Mouse (Mus musculus): ENCODE results near the gene Fgf7. TPM values are rescaled to one million over a fixed set of nuclear protein-coding genes. Genes with fewer than 3 reads are reported as not detected.

Fgf7 gene
- polyA plus RNA-seq, 1 experiment from 2014 or later: 0.11 TPM

GRCm38 (mm10) chr2:126084326-126084725 is 49.9 kb downstream of the Fgf7 start:
- WGBS (ENCODE audit: missing documents): 98% methylated on average over 3 of the region's 3 CpGs
- H3K27ac ChIP-seq: no peak overlapping the region
- H3K79me2 ChIP-seq (ENCODE audit: inconsistent target): no peaks in the 10 kb centered on the region
- H3K4me3 ChIP-seq (ENCODE audit: inconsistent target): no peak overlapping the region
- no peaks in the 10 kb centered on the region for H3K36me3 ChIP-seq (ENCODE audit: inconsistent target)

- WGBS (ENCODE audit: missing documents): 76% methylated on average over 8 of the region's 8 CpGs
- Histone ChIP-seq H3K79me2 (ENCODE audit: inconsistent target) (no peaks in the 10 kb centered on the region), H3K4me3 (ENCODE audit: inconsistent target) (no peak overlapping the region), H3K36me3 (ENCODE audit: inconsistent target) (no peaks in the 10 kb centered on the region), H3K27ac (no peak overlapping the region)
These were observed 51.7 kb downstream of the Fgf7 start for GRCm38 (mm10) chr2:126086187-126086586.

GRCm38 (mm10) chr2:126090432-126090831 is 56.0 kb downstream of the Fgf7 start:
- 83% methylated on average over 5 of the region's 5 CpGs for WGBS (ENCODE audit: missing documents)
- H3K79me2 ChIP-seq (ENCODE audit: inconsistent target): no peaks in the 10 kb centered on the region
- no peaks in the 10 kb centered on the region for H3K36me3 ChIP-seq (ENCODE audit: inconsistent target)

GRCm38 (mm10) chr2:126094616-126095015 is 60.2 kb downstream of the Fgf7 start:
- 88% methylated on average over 4 of the region's 4 CpGs for WGBS (ENCODE audit: missing documents)
- no peak overlapping the region for H3K4me3 ChIP-seq (ENCODE audit: inconsistent target)
- H3K79me2 ChIP-seq (ENCODE audit: inconsistent target): no peaks in the 10 kb centered on the region
- H3K36me3 ChIP-seq (ENCODE audit: inconsistent target): no peaks in the 10 kb centered on the region
- H3K27ac ChIP-seq: no peak overlapping the region

More at GRCm38 (mm10) chr2:126090432-126090831, 56.0 kb downstream of the Fgf7 start:
- Histone ChIP-seq H3K4me3 (ENCODE audit: inconsistent target) (no peak overlapping the region), H3K27ac (no peak overlapping the region)

Other genes with a start within 250 kb of the Fgf7 start
- gene Galk2, start 175.5 kb upstream of the Fgf7 start, polyA plus RNA-seq (2018): 64.7 to 79.9 TPM (median 70.6 TPM) in 3 replicates
- gene Cops2, start 175.5 kb upstream of the Fgf7 start, polyA plus RNA-seq (2018): 77.0 to 107 TPM (median 88.1 TPM) in 3 replicates
- gene Fam227b, start 117.3 kb downstream of the Fgf7 start, polyA plus RNA-seq (2018): not detected in 3 replicates
- 4.7 to 9.1 TPM (median 6.0 TPM) in 3 replicates for gene Dtwd1, start 117.5 kb downstream of the Fgf7 start, polyA plus RNA-seq (2018)
- gene Gm17555, start 180.4 kb downstream of the Fgf7 start, polyA plus RNA-seq (2018): not detected in 3 replicates

All from macrophage (primary cell).